Mouse (Mus musculus): ENCODE results near the gene Cks2. TPM values are rescaled to one million over a fixed set of nuclear protein-coding genes. Genes with fewer than 3 reads are reported as not detected.

Gene Cks2
- total RNA-seq (2017), result 102 and 128 TPM in 2 replicates

DNA sequence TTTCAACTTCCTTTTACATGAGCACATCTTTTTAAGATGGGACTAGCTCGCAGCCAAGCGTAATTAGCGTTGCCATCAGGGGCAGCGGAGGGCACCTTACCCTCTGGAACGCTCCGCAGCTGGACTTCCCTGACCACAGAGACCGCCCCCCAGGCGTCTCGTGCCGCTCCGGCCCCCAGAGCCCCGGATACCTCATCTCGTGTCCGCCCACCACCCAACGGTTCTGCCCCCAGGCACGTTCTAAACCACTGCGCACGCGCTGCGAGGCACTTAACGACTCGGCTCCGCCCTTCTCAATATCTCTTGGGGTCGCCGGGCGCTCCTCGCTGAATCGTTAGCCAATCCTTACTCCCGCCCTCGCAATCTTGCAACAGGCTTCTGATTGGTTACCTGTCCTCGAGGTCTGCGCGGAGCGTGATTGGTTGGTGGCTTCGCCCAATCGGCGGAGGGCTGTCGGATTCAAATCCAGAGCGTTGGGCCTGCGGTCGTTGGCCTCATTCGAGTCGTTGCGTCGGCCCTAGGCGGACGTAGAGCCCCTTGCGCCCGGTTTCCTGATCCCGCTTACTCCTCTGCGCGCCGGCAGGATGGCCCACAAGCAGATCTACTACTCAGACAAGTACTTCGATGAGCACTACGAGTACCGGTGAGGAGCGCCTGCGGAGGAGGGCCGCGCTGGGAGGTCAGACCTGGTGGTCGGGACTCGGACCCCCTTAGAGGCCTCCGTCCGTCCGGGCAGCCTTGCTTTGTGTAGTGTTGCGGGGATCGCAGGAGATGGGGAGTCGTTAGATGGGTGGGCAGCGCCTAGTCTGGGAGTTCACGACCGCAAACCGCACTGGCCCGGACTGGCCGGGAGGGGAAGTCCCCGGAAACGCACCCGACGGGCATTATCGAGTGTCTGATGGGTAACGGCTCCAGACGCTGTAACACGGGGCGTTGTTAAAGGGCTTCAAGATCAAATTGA lies at the start of gene Cks2:
Cks2 (plus strand) TSS at position 404 of the 961 bp plus-strand sequence.
- peak; percentile 93 to 97 for ATAC-seq (replicated peaks in 1 of 2; ENCODE audit: insufficient read depth in 1 of 2, low FRiP score in 2 of 2, low TSS enrichment in 1 of 2, low read depth in 1 of 2, poor library complexity in 2 of 2, severe bottlenecking in 2 of 2)

DNA sequence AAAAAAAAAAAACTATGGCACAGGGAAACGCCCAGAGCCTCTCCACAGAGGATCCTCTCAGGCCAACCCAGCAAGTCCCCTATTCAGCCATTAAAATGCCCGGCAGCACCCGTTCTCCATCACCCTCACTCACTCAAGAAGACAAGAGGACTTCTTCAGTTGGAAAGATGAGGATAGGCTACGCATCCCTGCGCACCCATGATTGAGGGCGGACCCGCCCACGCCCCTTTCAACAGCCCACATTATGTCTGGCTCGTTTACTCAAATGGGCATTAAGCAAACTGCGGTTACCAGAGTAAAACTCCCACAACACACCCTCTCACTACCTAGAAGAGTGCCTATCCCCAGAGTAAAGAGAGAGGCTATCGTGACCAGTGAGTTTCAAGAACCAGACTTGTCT lies 49.6 kb upstream of the Cks2 start:
- no peak for ATAC-seq (replicated peaks in 1 of 2; ENCODE audit: insufficient read depth in 1 of 2, low FRiP score in 2 of 2, low TSS enrichment in 1 of 2, low read depth in 1 of 2, poor library complexity in 2 of 2, severe bottlenecking in 2 of 2)

GRCm38 (mm10) chr13:51598063-51598462 lies 47.0 kb upstream of the Cks2 start:
- peak in 1 of 2 experiments; percentile 53; a peak in 1 of 4 replicates for ATAC-seq (replicated peaks in 1 of 2; ENCODE audit: insufficient read depth in 1 of 2, low FRiP score in 2 of 2, low TSS enrichment in 1 of 2, low read depth in 1 of 2, poor library complexity in 2 of 2, severe bottlenecking in 2 of 2)

GRCm38 (mm10) chr13:51600169-51600568 lies 44.9 kb upstream of the Cks2 start:
- ATAC-seq (replicated peaks in 1 of 2; ENCODE audit: insufficient read depth in 1 of 2, low FRiP score in 2 of 2, low TSS enrichment in 1 of 2, low read depth in 1 of 2, poor library complexity in 2 of 2, severe bottlenecking in 2 of 2), result no peak

DNA sequence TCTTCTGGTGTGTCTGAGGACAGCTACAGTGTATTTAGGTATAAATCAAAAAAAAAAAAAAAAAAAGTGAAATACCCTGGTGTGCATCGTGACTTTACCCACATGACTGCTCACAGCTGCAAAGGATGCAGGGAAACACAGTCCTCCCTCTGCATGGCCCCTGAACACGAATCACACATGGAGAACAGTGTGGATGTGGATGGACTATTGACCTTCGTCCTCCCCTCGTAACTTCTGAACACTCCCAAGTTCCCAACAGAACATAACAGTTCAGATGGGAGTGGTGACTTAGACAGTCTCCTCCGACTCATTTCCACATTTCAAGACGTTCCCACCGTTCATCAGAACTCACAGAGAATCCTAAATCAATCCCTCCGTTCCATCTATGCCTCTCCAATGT lies 42.3 kb upstream of the Cks2 start:
- no peak for ATAC-seq (replicated peaks in 1 of 2; ENCODE audit: insufficient read depth in 1 of 2, low FRiP score in 2 of 2, low TSS enrichment in 1 of 2, low read depth in 1 of 2, poor library complexity in 2 of 2, severe bottlenecking in 2 of 2)

DNA sequence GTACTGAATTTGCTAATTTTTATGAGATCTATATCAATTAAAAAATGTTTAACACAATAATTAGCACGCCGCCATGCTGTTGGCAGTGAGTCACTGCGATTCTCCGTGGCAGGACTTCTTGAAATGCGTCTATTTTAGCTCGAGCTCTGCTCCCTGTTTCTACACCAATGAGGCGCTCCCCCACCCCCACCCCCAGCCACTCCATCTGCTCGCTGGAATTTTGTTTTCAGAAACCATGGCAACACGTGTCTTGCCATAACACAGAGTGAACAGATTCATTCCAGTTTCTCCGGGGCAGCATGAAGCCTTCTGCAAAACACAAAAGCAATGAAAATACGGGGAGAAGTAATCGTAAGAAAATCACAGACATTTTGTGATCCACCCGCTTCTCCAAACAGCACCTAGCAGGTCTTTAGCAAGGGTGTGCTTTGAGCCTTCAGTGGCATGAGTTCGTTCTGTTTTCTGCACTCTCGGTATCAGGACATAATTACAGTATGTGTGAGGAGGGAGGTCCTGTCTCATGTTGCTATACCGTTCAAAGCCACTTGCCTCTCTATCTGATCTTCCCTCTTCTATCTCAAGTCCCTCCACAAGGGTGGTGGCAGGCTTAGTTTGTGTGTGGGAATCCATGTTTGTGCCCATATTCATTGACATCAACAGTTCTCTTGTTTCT lies 41.7 kb upstream of the Cks2 start:
- ATAC-seq (replicated peaks in 1 of 2; ENCODE audit: insufficient read depth in 1 of 2, low FRiP score in 2 of 2, low TSS enrichment in 1 of 2, low read depth in 1 of 2, poor library complexity in 2 of 2, severe bottlenecking in 2 of 2), result no peak

DNA sequence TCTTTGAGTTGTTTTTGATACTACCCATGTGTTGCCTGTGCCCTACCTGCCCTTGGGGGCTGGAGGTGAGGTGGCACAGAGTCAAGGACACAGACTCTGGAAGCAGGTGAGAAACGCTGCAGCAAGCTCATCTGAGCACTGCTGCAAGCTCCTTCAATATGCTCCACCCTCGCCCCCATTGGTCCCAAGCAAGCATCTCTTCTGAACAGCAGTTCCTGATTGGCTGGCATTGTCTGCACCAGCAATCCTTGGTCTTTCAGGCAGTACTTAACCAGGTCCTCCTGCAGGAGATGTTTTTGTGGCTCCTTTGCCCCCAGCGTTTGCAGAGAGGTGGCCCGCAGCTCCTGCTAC lies 41.2 kb upstream of the Cks2 start:
- ATAC-seq (replicated peaks in 1 of 2; ENCODE audit: insufficient read depth in 1 of 2, low FRiP score in 2 of 2, low TSS enrichment in 1 of 2, low read depth in 1 of 2, poor library complexity in 2 of 2, severe bottlenecking in 2 of 2), result no peak

DNA sequence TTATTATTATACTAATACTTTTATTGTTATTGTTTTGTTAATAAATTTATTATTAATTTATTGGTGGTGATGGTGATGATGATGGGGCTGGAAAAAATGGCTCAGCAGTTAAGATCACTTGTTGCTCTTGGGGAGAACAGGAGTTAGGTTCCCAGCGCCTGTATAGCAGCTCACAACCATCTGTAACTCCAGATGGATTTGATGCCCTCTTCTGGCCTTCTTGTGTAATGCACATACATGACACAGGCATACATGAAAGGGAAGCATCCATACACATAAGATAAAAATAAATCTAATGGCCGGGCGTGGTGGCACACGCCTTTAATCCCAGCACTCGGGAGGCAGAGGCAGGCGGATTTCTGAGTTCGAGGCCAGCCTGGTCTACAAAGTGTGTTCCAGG lies 35.8 kb upstream of the Cks2 start:
- no peak for ATAC-seq (replicated peaks in 1 of 2; ENCODE audit: insufficient read depth in 1 of 2, low FRiP score in 2 of 2, low TSS enrichment in 1 of 2, low read depth in 1 of 2, poor library complexity in 2 of 2, severe bottlenecking in 2 of 2)

DNA sequence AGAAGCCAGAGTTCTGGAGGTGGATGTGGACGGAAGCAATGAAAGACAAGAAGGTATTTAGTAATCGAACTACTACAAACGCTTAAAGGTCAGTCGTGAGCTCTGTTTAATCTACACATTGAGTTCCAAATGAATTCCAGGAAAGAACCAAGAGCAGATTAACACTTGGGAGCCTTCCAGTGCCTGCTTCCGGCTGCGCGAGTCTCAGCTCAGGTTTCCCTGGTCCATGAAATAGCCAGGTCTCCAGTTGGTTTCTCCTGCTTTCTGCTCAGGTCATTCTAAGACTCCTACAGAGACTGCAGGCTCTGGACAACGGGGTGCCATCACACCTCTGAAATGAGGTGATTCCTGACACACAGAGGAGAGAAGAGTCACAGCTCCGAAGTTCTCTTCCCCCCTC lies 34.0 kb upstream of the Cks2 start:
- ATAC-seq (replicated peaks in 1 of 2; ENCODE audit: insufficient read depth in 1 of 2, low FRiP score in 2 of 2, low TSS enrichment in 1 of 2, low read depth in 1 of 2, poor library complexity in 2 of 2, severe bottlenecking in 2 of 2), result no peak

DNA sequence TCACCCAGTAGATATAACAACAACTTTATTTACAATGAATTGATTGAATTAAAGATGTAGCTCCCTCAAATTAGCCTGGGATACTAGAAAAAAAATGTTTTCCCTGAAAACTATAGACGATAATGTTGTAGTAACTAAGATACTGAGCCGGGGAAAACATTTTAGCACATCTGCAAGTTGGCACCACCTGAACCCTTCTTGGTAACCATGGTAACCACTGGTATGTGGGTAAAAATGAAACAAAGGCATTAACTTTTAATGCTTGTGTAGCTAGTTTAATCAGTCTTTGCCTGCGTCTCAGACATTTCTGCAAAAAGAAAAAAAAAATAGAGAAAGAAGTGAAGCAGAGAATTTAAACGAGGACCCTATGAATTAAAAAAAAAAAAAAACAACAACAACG lies 33.5 kb upstream of the Cks2 start:
- ATAC-seq (replicated peaks in 1 of 2; ENCODE audit: insufficient read depth in 1 of 2, low FRiP score in 2 of 2, low TSS enrichment in 1 of 2, low read depth in 1 of 2, poor library complexity in 2 of 2, severe bottlenecking in 2 of 2), result no peak

GRCm38 (mm10) chr13:51615815-51616214 lies 29.2 kb upstream of the Cks2 start:
- peak in 1 of 2 experiments; percentile 17; a peak in 1 of 4 replicates for ATAC-seq (replicated peaks in 1 of 2; ENCODE audit: insufficient read depth in 1 of 2, low FRiP score in 2 of 2, low TSS enrichment in 1 of 2, low read depth in 1 of 2, poor library complexity in 2 of 2, severe bottlenecking in 2 of 2)

GRCm38 (mm10) chr13:51616417-51617044 lies 28.5 kb upstream of the Cks2 start:
- ATAC-seq (replicated peaks in 1 of 2; ENCODE audit: insufficient read depth in 1 of 2, low FRiP score in 2 of 2, low TSS enrichment in 1 of 2, low read depth in 1 of 2, poor library complexity in 2 of 2, severe bottlenecking in 2 of 2), result peak in 1 of 2 experiments; percentile 42; a peak in 1 of 4 replicates

DNA sequence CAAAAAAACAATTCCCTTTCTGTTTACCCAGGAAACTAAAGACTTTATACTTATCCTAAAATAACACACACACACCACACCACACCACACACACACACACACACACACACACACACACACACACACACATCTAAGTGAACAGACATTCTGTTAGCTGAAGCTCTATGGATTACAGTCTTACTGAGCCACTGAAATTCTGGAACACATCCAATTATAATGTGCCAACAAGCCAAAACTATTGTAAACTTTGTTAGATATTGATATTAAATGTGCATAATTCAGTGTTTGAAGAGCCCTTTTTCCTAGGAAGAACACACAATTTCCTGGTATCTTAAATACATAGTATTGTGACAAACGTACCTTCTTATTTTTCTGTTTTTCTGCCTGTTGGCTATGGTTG lies 27.7 kb upstream of the Cks2 start:
- ATAC-seq (replicated peaks in 1 of 2; ENCODE audit: insufficient read depth in 1 of 2, low FRiP score in 2 of 2, low TSS enrichment in 1 of 2, low read depth in 1 of 2, poor library complexity in 2 of 2, severe bottlenecking in 2 of 2), result no peak

- ATAC-seq (replicated peaks in 1 of 2; ENCODE audit: insufficient read depth in 1 of 2, low FRiP score in 2 of 2, low TSS enrichment in 1 of 2, low read depth in 1 of 2, poor library complexity in 2 of 2, severe bottlenecking in 2 of 2), result no peak
Observed at GRCm38 (mm10) chr13:51617861-51618260, 27.2 kb upstream of the Cks2 start.

DNA sequence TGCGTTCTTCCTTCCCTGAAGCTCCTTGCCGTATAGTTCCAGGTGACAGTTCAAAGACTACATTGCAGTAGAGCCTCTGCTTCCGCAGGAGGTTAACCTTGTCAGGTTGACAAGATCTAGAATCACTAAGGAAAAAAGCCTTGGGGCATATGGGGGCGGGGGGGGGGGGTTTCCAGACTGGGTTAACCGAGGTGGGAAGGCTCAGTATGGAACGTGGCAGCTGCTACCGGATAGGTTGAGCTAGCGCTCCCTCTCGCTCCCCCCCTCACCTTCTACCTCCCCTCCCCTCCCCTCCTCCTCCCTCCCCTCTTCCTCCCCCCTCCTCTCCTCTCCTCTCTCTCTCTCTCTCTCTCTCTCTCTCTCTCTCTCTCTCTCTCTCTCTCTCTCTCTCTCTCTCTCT lies 26.4 kb upstream of the Cks2 start:
- no peak for ATAC-seq (replicated peaks in 1 of 2; ENCODE audit: insufficient read depth in 1 of 2, low FRiP score in 2 of 2, low TSS enrichment in 1 of 2, low read depth in 1 of 2, poor library complexity in 2 of 2, severe bottlenecking in 2 of 2)

DNA sequence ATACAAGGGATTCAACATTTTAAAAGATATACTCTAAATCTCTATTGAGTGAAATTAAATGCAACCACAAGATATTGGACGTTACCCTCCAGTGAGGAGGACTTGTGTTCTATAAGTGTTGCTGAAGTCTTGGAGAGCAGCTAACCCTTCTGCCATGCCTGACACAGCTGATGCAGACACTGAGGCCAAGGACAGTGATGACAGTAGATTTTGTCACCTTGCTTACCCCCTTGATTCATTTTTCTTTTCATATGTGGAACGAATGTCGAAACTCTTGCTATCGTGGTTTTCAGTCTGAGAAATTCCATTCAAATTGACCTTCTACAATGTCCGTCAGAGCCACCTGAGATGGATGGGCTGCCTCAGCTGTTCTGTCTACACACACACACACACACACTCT lies 22.4 kb upstream of the Cks2 start:
- no peak for ATAC-seq (replicated peaks in 1 of 2; ENCODE audit: insufficient read depth in 1 of 2, low FRiP score in 2 of 2, low TSS enrichment in 1 of 2, low read depth in 1 of 2, poor library complexity in 2 of 2, severe bottlenecking in 2 of 2)

DNA sequence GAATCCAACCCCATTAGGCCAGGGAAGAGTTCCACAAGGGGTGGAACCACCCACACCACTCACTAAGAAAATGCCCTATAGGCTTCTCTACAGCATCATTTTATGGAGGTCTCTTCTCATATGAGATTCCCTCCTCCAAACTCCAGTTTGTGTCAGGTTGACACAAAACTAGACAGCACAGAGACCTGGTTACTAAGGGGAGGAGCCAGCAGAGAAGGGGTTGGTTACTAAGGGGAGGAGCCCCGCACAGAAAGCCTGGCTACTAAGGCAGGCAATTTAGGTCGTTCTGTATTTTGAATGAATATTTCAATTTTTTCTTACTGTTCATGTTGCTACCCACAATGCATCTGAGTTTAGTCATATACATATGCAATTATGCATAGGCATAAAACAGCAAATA lies 21.4 kb upstream of the Cks2 start:
- ATAC-seq (replicated peaks in 1 of 2; ENCODE audit: insufficient read depth in 1 of 2, low FRiP score in 2 of 2, low TSS enrichment in 1 of 2, low read depth in 1 of 2, poor library complexity in 2 of 2, severe bottlenecking in 2 of 2), result no peak

DNA sequence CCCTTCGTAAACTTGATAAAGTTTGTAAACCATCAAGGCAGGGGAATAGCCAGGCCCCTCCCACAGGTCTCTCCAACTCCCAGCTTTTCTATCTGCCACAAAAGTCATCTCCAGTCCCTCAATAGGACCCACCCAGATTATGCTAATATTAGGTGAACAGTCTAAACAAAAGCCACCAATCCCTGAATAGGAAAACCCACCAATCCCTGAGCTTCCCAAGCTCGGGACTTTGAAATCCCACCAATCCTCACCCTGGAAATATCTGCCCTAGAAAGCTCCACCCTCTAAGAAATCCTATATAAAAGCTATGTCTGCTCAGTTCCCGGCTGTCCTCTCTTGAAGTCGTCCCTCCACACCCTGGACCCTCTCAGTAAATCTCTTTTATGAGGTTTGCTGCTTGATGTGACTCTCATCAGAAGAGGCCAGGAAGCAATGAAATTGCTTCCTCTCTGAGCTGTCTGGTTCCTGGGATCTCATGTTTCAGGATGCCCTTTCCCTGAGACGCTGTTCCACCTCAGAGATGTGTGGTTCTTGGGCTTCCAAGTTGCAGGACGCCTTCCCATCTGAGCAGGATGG lies 16.7 kb upstream of the Cks2 start:
- no peak for ATAC-seq (replicated peaks in 1 of 2; ENCODE audit: insufficient read depth in 1 of 2, low FRiP score in 2 of 2, low TSS enrichment in 1 of 2, low read depth in 1 of 2, poor library complexity in 2 of 2, severe bottlenecking in 2 of 2)

Measured in hematopoietic stem cell, adult 5-6 weeks (primary cell).